Mouse (Mus musculus) bone marrow macrophage, adult 2 months (primary cell): ENCODE measurements around the gene Atg7.

Experiments used
- CTCF ChIP-seq: IDR thresholded peaks from 2 replicates; pipeline ENCODE4 v1.5.1; 2012; ENCODE audit warnings: low read depth, mild to moderate bottlenecking, low read length, moderate library complexity
- POLR2A ChIP-seq: IDR thresholded peaks from 2 replicates; pipeline ENCODE4 v1.6.1; 2012; ENCODE audit warnings: mild to moderate bottlenecking, low read depth, low read length, borderline replicate concordance

GRCm38 (mm10) chr6:114719665-114720064 lies 76.8 kb downstream of the Atg7 start:
- TF ChIP-seq POLR2A (no peak), CTCF (no peak)
